In genomic region chr4:131875242-131875641, GRCm38 (mm10) we compare ENCODE assay signal across 9 mouse cellular contexts. TPM values are rescaled to one million over a fixed set of nuclear protein-coding genes. Genes with fewer than 3 reads are reported as not detected.
DNase-seq lines count a peak whose midpoint lies in the region; ATAC-seq and TF ChIP-seq lines count a peak whose summit lies in the region.
"Had no signal": no experiment of that assay in that cellular context is flagged by ENCODE, and none has a peak within 500 bp of the region (broad histone marks: within the 10 kb centered on the region; RNA-seq: fewer than 3 reads in every experiment).

No protein-coding gene starts in this region.

- TF ChIP-seq CTCF in bone marrow, adult 2 months (IDR thresholded peaks at IDR 0.05; ENCODE audit: control insufficient read depth, insufficient read depth, low read length), result no peak

- H3K27me3 ChIP-seq in heart, embryonic 16.5 days (ENCODE audit: control insufficient read depth, insufficient read depth, low read length), result no peaks in the 10 kb centered on the region
- no peaks in the 10 kb centered on the region for H3K27me3 ChIP-seq in hindbrain, embryonic 15.5 days
- H3K27me3 ChIP-seq in midbrain, embryonic 14.5 days (ENCODE audit: control insufficient read depth, insufficient read depth, low read length), result no peaks in the 10 kb centered on the region
- H3K27me3 ChIP-seq: Patski had no signal

- peak overlapping the region; percentile 100 for H3K9ac ChIP-seq in heart, embryonic 16.5 days (ENCODE audit: low read length)
- H3K9ac ChIP-seq in hindbrain, embryonic 15.5 days, result peak overlapping the region; percentile 100
- H3K9ac ChIP-seq in midbrain, embryonic 14.5 days (replicated peaks; ENCODE audit: low read length), result peak overlapping the region; percentile 100; the same call in 1 of the 2 replicates

- no peak for ATAC-seq in heart, embryonic 16.5 days (replicated peaks; ENCODE audit: extremely low read depth, insufficient read depth, low FRiP score)
- ATAC-seq in hindbrain, embryonic 15.5 days (ENCODE audit: low FRiP score, low read depth), result no peak
- ATAC-seq in midbrain, embryonic 14.5 days (ENCODE audit: low FRiP score, low TSS enrichment), result no peak
- ATAC-seq: Patski had no signal

- no peaks in the 10 kb centered on the region for H3K9me3 ChIP-seq in heart, embryonic 16.5 days (replicated peaks; ENCODE audit: control insufficient read depth, low read length)
- no peaks in the 10 kb centered on the region for H3K9me3 ChIP-seq in hindbrain, embryonic 15.5 days
- H3K9me3 ChIP-seq in midbrain, embryonic 14.5 days (ENCODE audit: control insufficient read depth, low read length), result no peaks in the 10 kb centered on the region

- 41% methylated on average over 3 of the region's 3 CpGs for WGBS in heart, embryonic 16.5 days
- WGBS in bone marrow, adult 2 months, result 11% methylated on average over 3 of the region's 3 CpGs
- WGBS in hindbrain, embryonic 15.5 days, result 41% methylated on average over 3 of the region's 3 CpGs
- 35% methylated on average over 3 of the region's 3 CpGs for WGBS in midbrain, embryonic 14.5 days

- no peaks in the 10 kb centered on the region for H3K36me3 ChIP-seq in heart, embryonic 16.5 days (ENCODE audit: control insufficient read depth, insufficient read depth)
- no peaks in the 10 kb centered on the region for H3K36me3 ChIP-seq in hindbrain, embryonic 15.5 days
- no peaks in the 10 kb centered on the region for H3K36me3 ChIP-seq in midbrain, embryonic 14.5 days (ENCODE audit: control insufficient read depth, insufficient read depth, low read length)

- H3K27ac ChIP-seq in heart, embryonic 16.5 days (ENCODE audit: low read length), result no peak overlapping the region
- no peak overlapping the region for H3K27ac ChIP-seq in bone marrow, adult 2 months (ENCODE audit: control insufficient read depth, insufficient read depth, low read depth, low read length, poor library complexity)
- no peak overlapping the region for H3K27ac ChIP-seq in hindbrain, embryonic 15.5 days (replicated peaks)
- no peak overlapping the region for H3K27ac ChIP-seq in midbrain, embryonic 14.5 days (replicated peaks; ENCODE audit: low read depth, low read length)

- H3K4me3 ChIP-seq in heart, embryonic 16.5 days (ENCODE audit: low read length), result peak overlapping the region; percentile 100
- H3K4me3 ChIP-seq in bone marrow, adult 2 months (replicated peaks; ENCODE audit: control insufficient read depth, low read depth, low read length), result peak overlapping the region; percentile 40
- H3K4me3 ChIP-seq in hindbrain, embryonic 15.5 days, result peak overlapping the region; percentile 97
- peak overlapping the region; percentile 98 for H3K4me3 ChIP-seq in midbrain, embryonic 14.5 days (replicated peaks; ENCODE audit: low read depth, low read length)

- no peak for DNase-seq in heart, adult 18-20 months
- DNase-seq in midbrain, embryonic 14.5 days, result no peak
- no peak for DNase-seq in adrenal gland, postnatal 36 days
- no peak for DNase-seq in urinary bladder, postnatal 25 days (ENCODE audit: low spot score)
- DNase-seq in gastrocnemius, postnatal 10 days, result no peak

- TF ChIP-seq POLR2A in bone marrow, adult 2 months (IDR thresholded peaks at IDR 0.05; ENCODE audit: borderline replicate concordance, control insufficient read depth, low read depth, low read length), result no peak

- H3K4me2 ChIP-seq in heart, embryonic 16.5 days (ENCODE audit: low read depth, low read length), result peak overlapping the region; percentile 91
- H3K4me2 ChIP-seq in hindbrain, embryonic 15.5 days, result peak overlapping the region; percentile 95
- H3K4me2 ChIP-seq in midbrain, embryonic 14.5 days (ENCODE audit: low read length), result peak overlapping the region; percentile 95

- H3K4me1 ChIP-seq in heart, embryonic 16.5 days (ENCODE audit: control insufficient read depth, insufficient read depth, low read length), result peaks cover 38% of the 10 kb centered on the region
- H3K4me1 ChIP-seq in bone marrow, adult 2 months (ENCODE audit: control insufficient read depth, insufficient read depth, low read length), result no peaks in the 10 kb centered on the region; the same call in 1 of the 2 replicates
- H3K4me1 ChIP-seq in hindbrain, embryonic 15.5 days (replicated peaks), result peaks cover 56% of the 10 kb centered on the region
- peaks cover 39% of the 10 kb centered on the region for H3K4me1 ChIP-seq in midbrain, embryonic 14.5 days (ENCODE audit: control insufficient read depth, insufficient read depth, low read length)

RNA-seq across cellular contexts. Expression of gene Srsf4, which starts 1.8 kb away (rescaled TPM):
- polyA plus RNA-seq in heart, embryonic 16.5 days (2015; fragmentation: Nextera tagmentation; extraction: Ambion mirVana), result 74.4 and 76.8 TPM in 2 replicates
- 10 to 100 TPM; 31.2 to 32.9 TPM for total RNA-seq in heart, adult 18-20 months (2021)
- polyA plus RNA-seq in bone marrow, adult 2 months (2011; ENCODE audit: insufficient read depth, insufficient read length, low replicate concordance, missing spikeins), result 66.4 and 72.5 TPM in 2 replicates
- polyA plus RNA-seq in hindbrain, embryonic 15.5 days (2015; fragmentation: Nextera tagmentation; extraction: Ambion mirVana), result 101 and 103 TPM in 2 replicates
- polyA plus RNA-seq in midbrain, embryonic 14.5 days (2014; fragmentation: Nextera tagmentation; extraction: Ambion mirVana), result 91.8 and 121 TPM in 2 replicates
- total RNA-seq in adrenal gland, postnatal 36 days (2021), result 10 to 100 TPM; 59.3 to 63.3 TPM
- 10 to 100 TPM; 43.0 to 57.9 TPM for total RNA-seq in gastrocnemius, postnatal 10 days (2021)

RNA-seq across cellular contexts. Expression of gene Mecr, which starts 32.0 kb away (rescaled TPM):
- polyA plus RNA-seq in heart, embryonic 16.5 days (2015; fragmentation: Nextera tagmentation; extraction: Ambion mirVana), result 45.6 and 48.4 TPM in 2 replicates
- 10 to 100 TPM; 25.0 to 32.3 TPM for total RNA-seq in heart, adult 18-20 months (2021)
- 17.6 and 25.8 TPM in 2 replicates for polyA plus RNA-seq in bone marrow, adult 2 months (2011; ENCODE audit: insufficient read depth, insufficient read length, low replicate concordance, missing spikeins)
- 34.6 and 37.9 TPM in 2 replicates for polyA plus RNA-seq in hindbrain, embryonic 15.5 days (2015; fragmentation: Nextera tagmentation; extraction: Ambion mirVana)
- polyA plus RNA-seq in midbrain, embryonic 14.5 days (2014; fragmentation: Nextera tagmentation; extraction: Ambion mirVana), result 29.9 and 30.8 TPM in 2 replicates
- 10 to 100 TPM; 83.5 to 85.4 TPM for total RNA-seq in adrenal gland, postnatal 36 days (2021)
- 10 to 100 TPM; 19.0 to 22.4 TPM for total RNA-seq in gastrocnemius, postnatal 10 days (2021)

RNA-seq across cellular contexts. Expression of gene Ptpru, which starts 37.2 kb away (rescaled TPM):
- 1.5 and 2.4 TPM in 2 replicates for polyA plus RNA-seq in heart, embryonic 16.5 days (2015; fragmentation: Nextera tagmentation; extraction: Ambion mirVana)
- total RNA-seq in heart, adult 18-20 months (2021), result 1 to 10 TPM; 4.6 to 9.5 TPM
- polyA plus RNA-seq in bone marrow, adult 2 months (2011; ENCODE audit: insufficient read depth, insufficient read length, low replicate concordance, missing spikeins), result 8.9 and 15.1 TPM in 2 replicates
- 22.6 and 23.4 TPM in 2 replicates for polyA plus RNA-seq in hindbrain, embryonic 15.5 days (2015; fragmentation: Nextera tagmentation; extraction: Ambion mirVana)
- polyA plus RNA-seq in midbrain, embryonic 14.5 days (2014; fragmentation: Nextera tagmentation; extraction: Ambion mirVana), result 18.0 and 20.8 TPM in 2 replicates
- 10 to 100 TPM; 34.2 to 75.7 TPM for total RNA-seq in adrenal gland, postnatal 36 days (2021)
- total RNA-seq in gastrocnemius, postnatal 10 days (2021), result 1 to 10 TPM; 1.3 to 1.8 TPM

RNA-seq across cellular contexts. Expression of gene Tmem200b, which starts 46.3 kb away (rescaled TPM):
- 0.30 and 0.56 TPM in 2 replicates for polyA plus RNA-seq in heart, embryonic 16.5 days (2015; fragmentation: Nextera tagmentation; extraction: Ambion mirVana)
- 1 to 10 TPM; 5.6 to 6.7 TPM for total RNA-seq in heart, adult 18-20 months (2021)
- polyA plus RNA-seq in bone marrow, adult 2 months (2011; ENCODE audit: insufficient read depth, insufficient read length, low replicate concordance, missing spikeins), result not detected in 2 replicates
- 0.16 and 0.29 TPM in 2 replicates for polyA plus RNA-seq in hindbrain, embryonic 15.5 days (2015; fragmentation: Nextera tagmentation; extraction: Ambion mirVana)
- polyA plus RNA-seq in midbrain, embryonic 14.5 days (2014; fragmentation: Nextera tagmentation; extraction: Ambion mirVana), result not detected in 2 replicates
- 1 to 10 TPM; 8.8 to 9.7 TPM for total RNA-seq in adrenal gland, postnatal 36 days (2021)
- total RNA-seq in gastrocnemius, postnatal 10 days (2021), result 1 to 10 TPM; 6.3 to 7.1 TPM
- polyA plus RNA-seq: Patski had no signal

Comparison
In these comparisons a context has a peak if more than half of its experiments do, and no peak if none do; other contexts are left out.
1. H3K4me3 ChIP-seq: peak in every context shown above with its lines; median percentile 100 in heart, embryonic 16.5 days; 98 in midbrain, embryonic 14.5 days; 97 in hindbrain, embryonic 15.5 days; 40 in bone marrow, adult 2 months.